Mouse (Mus musculus) G1E (cell line): ENCODE data around the gene Gsto1. TPM values are rescaled to one million over a fixed set of nuclear protein-coding genes. Genes with fewer than 3 reads are reported as not detected.

Experiments used
- ATAC-seq: 2 replicates; pipeline ENCODE4 v1.8.0; 2016; ENCODE audit warnings: mild to moderate bottlenecking; ENCODE audit not compliant: insufficient number of reproducible peaks, poor library complexity, low FRiP score, severe bottlenecking; ENCODE audit errors: extremely low read depth
- DNase-seq: peaks from one replicate; pipeline ENCODE4 v3.0.0; 2012; ENCODE audit warnings: low spot score
- H3K27me3 ChIP-seq: 2 replicates; pipeline ENCODE4 v1.6.1; 2012; ENCODE audit warnings: mild to moderate bottlenecking, low read length, inconsistent platforms; ENCODE audit not compliant: insufficient read depth
- H3K36me3 ChIP-seq: replicated peaks from 2 replicates; pipeline ENCODE3; 2012; ENCODE audit warnings: mild to moderate bottlenecking, inconsistent platforms
- H3K4me1 ChIP-seq: 2 replicates; pipeline ENCODE4 v1.6.1; 2012; ENCODE audit warnings: low read depth, low read length, inconsistent platforms, mixed read lengths; ENCODE audit not compliant: insufficient read depth
- H3K4me3 ChIP-seq: 2 replicates; pipeline ENCODE4 v1.5.1; 2012; ENCODE audit warnings: low read depth, mild to moderate bottlenecking, inconsistent platforms, low read length, moderate library complexity, mixed read lengths
- H3K9me3 ChIP-seq: replicated peaks from 2 replicates; pipeline ENCODE4 v1.6.1; 2012; ENCODE audit warnings: inconsistent platforms
- CTCF ChIP-seq: IDR thresholded peaks from 2 replicates; pipeline ENCODE4 v1.5.1; 2012; ENCODE audit warnings: low read depth, low read length, inconsistent platforms, mixed read lengths
- GATA1 ChIP-seq: IDR thresholded peaks from 2 replicates; pipeline ENCODE4 v1.6.1; 2012; ENCODE audit warnings: borderline replicate concordance, low read length, inconsistent platforms, mixed read lengths
- GATA2 ChIP-seq: IDR thresholded peaks from 2 replicates; pipeline ENCODE4 v1.6.1; 2012; ENCODE audit warnings: low read depth, low read length, inconsistent platforms, borderline replicate concordance
- POLR2AphosphoS5 ChIP-seq: IDR thresholded peaks from 2 replicates; pipeline ENCODE4 v1.6.1; 2012; ENCODE audit warnings: low read depth, low read length, inconsistent platforms; ENCODE audit not compliant: insufficient replicate concordance
- TAL1 ChIP-seq: conservative IDR thresholded peaks from 2 replicates; pipeline ENCODE4 v1.6.1; 2012; ENCODE audit warnings: low read depth, low read length, inconsistent platforms, mixed read lengths
- polyA plus RNA-seq: library from polyadenylated mRNA; stranded (reverse); fragments of >175 nt; gene quantifications from 2 replicates; pipeline ENCODE4 v1.2.3, GENCODE M21; 2012
- total RNA-seq, 2 experiments: library from RNA; stranded (forward) in 1 of 2; stranded (reverse) in 1 of 2; fragments of 200-1000 nt in 1 of 2; fragments of >200 nt in 1 of 2; fragmentation: Nextera tagmentation in 1 of 2; gene quantifications; 2 replicates each; pipeline ENCODE4 v1.2.3; 2014 to 2017

The Gsto1 gene
- total and polyA plus RNA-seq, 3 experiments: 33.8 to 45.1 (median 35.0) TPM

DNA sequence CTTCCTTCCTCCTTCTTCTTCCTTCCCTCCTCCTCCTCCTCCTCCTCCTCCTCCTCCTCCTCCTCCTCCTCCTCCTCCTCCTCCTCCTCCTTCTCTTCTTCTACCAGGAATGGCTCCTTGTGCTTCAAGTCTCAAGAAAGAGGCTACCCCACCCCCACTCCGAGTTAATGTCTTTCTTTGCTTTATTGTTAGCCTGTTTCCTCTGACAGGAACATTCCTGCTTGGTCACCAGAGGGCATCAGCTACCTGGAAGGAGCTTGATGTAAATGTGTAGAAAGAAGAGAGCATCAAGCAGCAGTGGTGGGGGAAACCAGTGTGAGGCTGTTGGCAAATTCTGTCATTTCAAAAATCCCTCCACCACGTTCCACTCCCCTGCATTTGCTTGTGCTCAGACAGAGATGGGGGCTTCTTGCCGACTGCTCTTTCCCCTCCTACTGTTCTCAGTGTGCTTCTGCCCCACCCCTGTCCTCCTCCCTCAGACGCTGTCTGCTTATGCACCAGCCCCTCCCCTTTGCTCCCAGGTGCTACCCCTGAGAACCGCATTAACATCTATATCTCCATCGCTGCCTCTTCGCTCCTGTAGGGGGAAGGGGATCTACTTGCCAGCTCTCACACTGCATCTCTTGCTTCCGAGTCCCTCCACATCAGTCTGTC lies 32.5 kb upstream of the Gsto1 start:
- DNase-seq: no peak
- ATAC-seq: no peak
- H3K4me3 ChIP-seq: no peak overlapping the region
- TF ChIP-seq GATA2: no peak
- no peak for TF ChIP-seq GATA1
- TF ChIP-seq POLR2AphosphoS5: no peak
- TF ChIP-seq TAL1: no peak
- H3K36me3 ChIP-seq: no peaks in the 10 kb centered on the region
- no peaks in the 10 kb centered on the region for H3K4me1 ChIP-seq
- H3K9me3 ChIP-seq: no peaks in the 10 kb centered on the region
- H3K27me3 ChIP-seq: no peaks in the 10 kb centered on the region

- DNase-seq (no peak), ATAC-seq (no peak)
- Histone ChIP-seq H3K9me3 (no peaks in the 10 kb centered on the region), H3K4me1 (no peaks in the 10 kb centered on the region), H3K4me3 (no peak overlapping the region), H3K36me3 (no peaks in the 10 kb centered on the region), H3K27me3 (no peaks in the 10 kb centered on the region)
- TF ChIP-seq POLR2AphosphoS5: no peak
- TF ChIP-seq GATA2: no peak
- no peak for TF ChIP-seq TAL1
- TF ChIP-seq CTCF: no peak
- TF ChIP-seq GATA1: no peak
These were observed 30.7 kb upstream of the Gsto1 start for GRCm38 (mm10) chr19:47824026-47824425.

DNA sequence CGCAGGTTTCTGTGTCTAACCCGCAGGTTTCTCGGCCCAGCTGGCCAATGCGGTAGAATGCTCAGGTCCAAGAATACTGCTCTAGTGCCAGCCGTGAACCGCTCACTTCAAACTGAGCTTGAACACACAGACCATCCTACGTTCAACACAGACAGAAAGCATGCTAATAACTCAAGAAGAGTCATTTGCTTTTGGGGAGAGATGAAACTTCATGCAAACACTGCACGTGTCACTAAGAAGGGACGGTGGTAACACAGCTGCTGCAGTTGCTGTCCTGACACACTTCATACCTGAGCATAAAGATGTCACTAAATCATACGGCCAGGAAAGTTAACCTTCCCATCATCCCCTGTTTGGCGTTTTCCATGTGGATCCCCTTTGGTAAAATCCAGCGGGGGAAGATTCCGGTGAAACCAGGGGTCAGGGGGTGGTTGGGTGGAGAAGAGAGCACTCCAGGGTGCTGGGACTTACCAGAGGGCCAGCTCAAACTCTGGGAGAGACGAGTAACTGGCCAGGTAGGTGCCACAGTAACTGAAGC lies 24.8 kb upstream of the Gsto1 start:
- no peaks in the 10 kb centered on the region for H3K36me3 ChIP-seq
- no peak for TF ChIP-seq GATA2
- no peak for TF ChIP-seq TAL1
- no peak for TF ChIP-seq GATA1
- no peak for TF ChIP-seq CTCF
- TF ChIP-seq POLR2AphosphoS5: no peak

DNA sequence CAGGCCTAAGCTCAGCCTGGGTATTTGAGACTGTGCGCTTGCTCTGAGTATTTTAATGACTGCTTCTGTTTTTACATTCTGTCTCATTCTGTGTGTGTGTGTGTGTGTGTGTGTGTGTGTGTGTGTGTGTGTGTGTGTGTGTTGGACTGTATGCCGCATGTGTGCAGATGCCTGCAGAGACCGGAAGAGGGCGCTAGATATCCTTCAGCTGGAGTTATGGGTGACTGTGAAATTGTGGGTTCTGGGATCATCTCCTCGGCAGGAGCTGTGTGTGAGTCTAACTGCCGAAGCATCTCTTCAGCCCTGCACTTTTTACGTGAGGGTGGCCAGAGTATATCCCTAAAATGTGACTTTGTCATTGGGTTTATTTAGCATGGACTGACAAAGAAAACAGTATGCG lies 23.7 kb upstream of the Gsto1 start:
- Histone ChIP-seq H3K27me3 (no peaks in the 10 kb centered on the region), H3K36me3 (no peaks in the 10 kb centered on the region), H3K4me1 (no peaks in the 10 kb centered on the region), H3K4me3 (no peak overlapping the region), H3K9me3 (peaks cover 5% of the 10 kb centered on the region)
- DNase-seq: no peak
- TF ChIP-seq CTCF: no peak
- TF ChIP-seq GATA1: no peak
- TF ChIP-seq POLR2AphosphoS5: no peak
- no peak for TF ChIP-seq GATA2
- TF ChIP-seq TAL1: no peak
- no peak for ATAC-seq

More for the DNA sequence above, 24.8 kb upstream of the Gsto1 start:
- DNase-seq (no peak), ATAC-seq (no peak)
- Histone ChIP-seq H3K4me1 (no peaks in the 10 kb centered on the region), H3K9me3 (peaks cover 3% of the 10 kb centered on the region), H3K27me3 (no peaks in the 10 kb centered on the region), H3K4me3 (no peak overlapping the region)

DNA sequence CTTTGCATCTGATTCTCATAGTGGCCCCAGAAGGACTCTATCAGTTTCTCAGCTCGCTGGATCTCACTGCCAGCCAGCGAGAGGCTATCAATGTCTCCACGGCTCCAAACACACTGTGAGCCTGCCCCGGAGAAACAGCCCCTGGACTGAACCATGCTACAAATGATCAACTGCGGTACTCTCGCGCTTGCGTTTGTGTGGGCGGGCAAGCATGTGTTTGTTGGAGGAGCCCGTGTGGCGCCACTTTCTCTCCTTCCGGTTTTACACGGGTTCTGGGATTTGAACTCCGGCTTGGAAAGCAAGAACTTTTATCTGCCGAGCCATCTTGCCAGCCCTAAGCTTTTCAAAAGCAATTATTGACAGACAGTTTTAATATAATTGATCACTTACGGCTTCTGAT lies 22.5 kb upstream of the Gsto1 start:
- no peak overlapping the region for H3K4me3 ChIP-seq
- TF ChIP-seq POLR2AphosphoS5 (no peak), CTCF (no peak), TAL1 (no peak), GATA2 (no peak), GATA1 (no peak)
- ATAC-seq (no peak), DNase-seq (no peak)
- no peaks in the 10 kb centered on the region for H3K4me1 ChIP-seq
- no peaks in the 10 kb centered on the region for H3K27me3 ChIP-seq
- H3K36me3 ChIP-seq: no peaks in the 10 kb centered on the region
- peaks cover 8% of the 10 kb centered on the region for H3K9me3 ChIP-seq

- H3K9me3 ChIP-seq: peaks cover 8% of the 10 kb centered on the region
- H3K36me3 ChIP-seq: no peaks in the 10 kb centered on the region
- ATAC-seq (no peak), DNase-seq (no peak)
- H3K4me1 ChIP-seq: no peaks in the 10 kb centered on the region
- no peaks in the 10 kb centered on the region for H3K27me3 ChIP-seq
- no peak for TF ChIP-seq GATA1
- TF ChIP-seq CTCF: no peak
- no peak overlapping the region for H3K4me3 ChIP-seq
These were observed 20.2 kb upstream of the Gsto1 start for GRCm38 (mm10) chr19:47834614-47835013.

DNA sequence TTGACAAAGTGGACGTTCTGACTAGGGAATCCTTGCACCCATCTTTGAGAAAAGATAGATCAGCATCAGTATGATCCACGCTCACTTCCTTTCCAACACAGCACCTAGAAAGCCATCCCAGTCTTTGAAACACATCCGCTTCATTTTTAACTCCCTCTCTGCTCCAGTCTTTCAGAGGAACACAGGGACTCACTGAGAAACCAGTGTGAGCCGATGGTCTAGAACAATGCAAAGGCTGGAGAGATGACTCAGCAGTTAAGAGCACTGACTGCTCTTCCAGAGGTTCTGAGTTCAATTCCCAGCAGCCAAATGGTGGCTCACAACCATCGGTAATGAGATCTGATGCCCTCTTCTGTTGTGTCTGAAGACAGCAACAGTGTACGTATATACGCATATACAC lies 19.0 kb upstream of the Gsto1 start:
- Histone ChIP-seq H3K36me3 (no peaks in the 10 kb centered on the region), H3K9me3 (peaks cover 15% of the 10 kb centered on the region), H3K4me3 (no peak overlapping the region), H3K27me3 (no peaks in the 10 kb centered on the region), H3K4me1 (no peaks in the 10 kb centered on the region)
- TF ChIP-seq CTCF (no peak), GATA1 (no peak), GATA2 (no peak), POLR2AphosphoS5 (no peak)
- no peak for DNase-seq
- ATAC-seq: no peak
